8 mouse cellular contexts compared by ENCODE assay signal in genomic region chr12:83520311-83520890, GRCm38 (mm10). TPM values are rescaled to one million over a fixed set of nuclear protein-coding genes. Genes with fewer than 3 reads are reported as not detected.
DNase-seq lines count a peak whose midpoint lies in the region; ATAC-seq and TF ChIP-seq lines count a peak whose summit lies in the region.

Gene Dcaf4, plus strand, starts transcription at chr12:83520466.

- no peaks in the 10 kb centered on the region for H3K27me3 ChIP-seq in heart, embryonic 11.5 days (ENCODE audit: control insufficient read depth, insufficient read depth, low read length)
- H3K27me3 ChIP-seq in kidney, embryonic 16.5 days (ENCODE audit: insufficient read depth, low read length), result 0 out of 2 replicates have a peak, but pooled peaks cover 2% of the 10 kb centered on the region
- H3K27me3 ChIP-seq in liver, adult 2 months (ENCODE audit: control insufficient read depth, insufficient read depth, low read length), result no peaks in the 10 kb centered on the region
- H3K27me3 ChIP-seq in myocyte (ENCODE audit: control insufficient read depth, insufficient read depth, insufficient read length), result no peaks in the 10 kb centered on the region
- no peaks in the 10 kb centered on the region for H3K27me3 ChIP-seq in splenic B cell, adult 2 months (ENCODE audit: control insufficient read depth, insufficient read depth, low read length, poor library complexity, severe bottlenecking)

- TF ChIP-seq POLR2A in liver, adult 2 months (IDR thresholded peaks at IDR 0.05; ENCODE audit: extremely low read depth, insufficient read depth, low read length), result no peak
- peak; percentile 57 for TF ChIP-seq POLR2A in myocyte (IDR thresholded peaks at IDR 0.05; ENCODE audit: insufficient read length, low read depth)

- peak within 1 kb of the TSS; percentile 64 for H3K4me3 ChIP-seq in heart, embryonic 11.5 days (ENCODE audit: low read depth, low read length)
- peak within 1 kb of the TSS; percentile 82 for H3K4me3 ChIP-seq in kidney, embryonic 16.5 days (ENCODE audit: low read length)
- H3K4me3 ChIP-seq in liver, adult 2 months (ENCODE audit: insufficient read depth, low read depth, low read length), result peak within 1 kb of the TSS; percentile 77
- peak within 1 kb of the TSS; percentile 43 for H3K4me3 ChIP-seq in myocyte

- H3K4me1 ChIP-seq in heart, embryonic 11.5 days (ENCODE audit: control insufficient read depth, insufficient read depth, low read length), result peaks cover 14% of the 10 kb centered on the region
- H3K4me1 ChIP-seq in kidney, embryonic 16.5 days (ENCODE audit: insufficient read depth, low read length), result peaks cover 8% of the 10 kb centered on the region
- no peaks in the 10 kb centered on the region for H3K4me1 ChIP-seq in liver, adult 2 months (ENCODE audit: control insufficient read depth, insufficient read depth, low read length)

- H3K79me2 ChIP-seq in liver, adult 2 months (ENCODE audit: control insufficient read depth, insufficient read depth, low read length), result no peaks in the 10 kb centered on the region
- H3K79me2 ChIP-seq in myocyte (ENCODE audit: control insufficient read depth, insufficient read depth), result no peaks in the 10 kb centered on the region

- peak; percentile 95 for ATAC-seq in erythroblast, adult 5-6 weeks (replicated peaks; ENCODE audit: low FRiP score, poor library complexity, severe bottlenecking)
- ATAC-seq in heart, embryonic 11.5 days (replicated peaks; ENCODE audit: insufficient number of reproducible peaks, low FRiP score, low TSS enrichment), result peak; percentile 91
- peak; percentile 99 for ATAC-seq in kidney, embryonic 16.5 days (ENCODE audit: low FRiP score, low TSS enrichment)

- H3K9me3 ChIP-seq in heart, embryonic 11.5 days (replicated peaks; ENCODE audit: control insufficient read depth, low read length), result no peaks in the 10 kb centered on the region
- no peaks in the 10 kb centered on the region for H3K9me3 ChIP-seq in kidney, embryonic 16.5 days (ENCODE audit: low read length)

- peak within 1 kb of the TSS; percentile 82 for H3K9ac ChIP-seq in heart, embryonic 11.5 days (ENCODE audit: low read depth, low read length)
- peak within 1 kb of the TSS; percentile 75 for H3K9ac ChIP-seq in kidney, embryonic 16.5 days (replicated peaks; ENCODE audit: low read length)
- H3K9ac ChIP-seq in liver, adult 2 months (ENCODE audit: low read depth, low read length), result peak within 1 kb of the TSS; percentile 73

- no peak within 1 kb of the TSS for H3ac ChIP-seq in myocyte (ENCODE audit: control insufficient read depth, insufficient read length)

- H3K27ac ChIP-seq in heart, embryonic 11.5 days (ENCODE audit: low read depth, low read length), result peak within 1 kb of the TSS; percentile 31
- peak within 1 kb of the TSS; percentile 47 for H3K27ac ChIP-seq in kidney, embryonic 16.5 days (ENCODE audit: low read length)
- no peak within 1 kb of the TSS for H3K27ac ChIP-seq in liver, adult 2 months (replicated peaks; ENCODE audit: insufficient read depth, low read depth, low read length)

- no peaks in the 10 kb centered on the region for H3K36me3 ChIP-seq in heart, embryonic 11.5 days (ENCODE audit: control insufficient read depth, insufficient read depth, low read length)
- no peaks in the 10 kb centered on the region for H3K36me3 ChIP-seq in kidney, embryonic 16.5 days (ENCODE audit: insufficient read depth, low read length)
- H3K36me3 ChIP-seq in liver, adult 2 months (ENCODE audit: control insufficient read depth, insufficient read depth, low read length), result no peaks in the 10 kb centered on the region
- no peaks in the 10 kb centered on the region for H3K36me3 ChIP-seq in myocyte (ENCODE audit: control insufficient read depth, insufficient read depth)
- no peaks in the 10 kb centered on the region for H3K36me3 ChIP-seq in splenic B cell, adult 2 months (ENCODE audit: control insufficient read depth, insufficient read depth, low read length, poor library complexity, severe bottlenecking)

- TF ChIP-seq CTCF in liver, adult 2 months (IDR thresholded peaks at IDR 0.05; ENCODE audit: low read depth, low read length), result peak; percentile 43; the same call in 1 of the 2 replicates

- under 1% methylated on average over 32 of the region's 32 CpGs for WGBS in heart, embryonic 11.5 days (ENCODE audit: insufficient replicate concordance)
- WGBS in kidney, embryonic 16.5 days, result 0% methylated on average over 31 of the region's 32 CpGs
- WGBS in liver, adult 2 months, result 0% methylated on average over 32 of the region's 32 CpGs

- peak; percentile 98 to 99 for DNase-seq in B cell, adult 2 months
- DNase-seq in brain, adult 2 months (ENCODE audit: low read depth, low spot score), result peak; percentile 97
- peak; percentile 82 for DNase-seq in liver, adult 2 months (ENCODE audit: extremely low read depth, low read depth, low spot score)
- peak; percentile 96 for DNase-seq in splenic B cell, adult 2 months (ENCODE audit: low read depth, low spot score)

- H3K4me2 ChIP-seq in heart, embryonic 11.5 days, result peak within 1 kb of the TSS; percentile 71
- H3K4me2 ChIP-seq in kidney, embryonic 16.5 days (replicated peaks; ENCODE audit: low read depth, low read length), result peak within 1 kb of the TSS; percentile 67
- peak within 1 kb of the TSS; percentile 92 for H3K4me2 ChIP-seq in myocyte (ENCODE audit: low read depth)

TF ChIP-seq in myocyte, 11 proteins besides CTCF, POLR2A, EP300 and RAD21:
- TF ChIP-seq USF1 (IDR thresholded peaks at IDR 0.05; ENCODE audit: low read depth), result no peak
- peak; percentile 90 for TF ChIP-seq SRF (IDR thresholded peaks at IDR 0.05; ENCODE audit: control insufficient read depth, insufficient read length, low read depth)

RNA-seq across cellular contexts. Expression of gene Dcaf4, which starts in this region (rescaled TPM):
- total RNA-seq in erythroblast, adult 5-6 weeks (2015; ENCODE audit: low replicate concordance), result 8.1 TPM in 1 of 2 replicates, not detected in the other
- 1.7 and 4.7 TPM in 2 replicates for total RNA-seq in erythroblast, adult 5-6 weeks (2017; ENCODE audit: low replicate concordance)
- 23.8 and 24.1 TPM in 2 replicates for polyA plus RNA-seq in heart, embryonic 11.5 days (2014; fragmentation: Nextera tagmentation; extraction: Ambion mirVana)
- 30.1 and 31.7 TPM in 2 replicates for polyA plus RNA-seq in kidney, embryonic 16.5 days (2015; fragmentation: Nextera tagmentation; extraction: Ambion mirVana)
- total RNA-seq in liver, adult 2 months (2014; rRNA removed), result 3.0 and 3.5 TPM in 2 replicates
- polyA plus RNA-seq in liver, adult 2 months (2012; rRNA removed), result 3.8 and 5.4 TPM in 2 replicates
- 13.7 TPM for polyA plus RNA-seq in myocyte (2012; fragmentation: generic; extraction: Trizol)
